Mouse (Mus musculus) bone marrow macrophage, adult 2 months (primary cell): ENCODE results near the gene Plk3.

Experiments
- CTCF ChIP-seq: IDR thresholded peaks from 2 replicates; pipeline ENCODE4 v1.5.1; 2012; ENCODE audit warnings: low read depth, mild to moderate bottlenecking, low read length, moderate library complexity
- POLR2A ChIP-seq: IDR thresholded peaks from 2 replicates; pipeline ENCODE4 v1.6.1; 2012; ENCODE audit warnings: mild to moderate bottlenecking, low read depth, low read length, borderline replicate concordance

- no peak for TF ChIP-seq POLR2A
- no peak for TF ChIP-seq CTCF
Observed at GRCm38 (mm10) chr4:117107813-117108523, 25.8 kb downstream of the Plk3 start.
